Mouse (Mus musculus): ENCODE measurements around the gene Apobec4. TPM values are rescaled to one million over a fixed set of nuclear protein-coding genes. Genes with fewer than 3 reads are reported as not detected.

Gene Apobec4
- polyA plus RNA-seq (2015; fragmentation: Nextera tagmentation; extraction: Ambion mirVana) = 0.24 TPM in 1 of 2 replicates, not detected in the other

DNA sequence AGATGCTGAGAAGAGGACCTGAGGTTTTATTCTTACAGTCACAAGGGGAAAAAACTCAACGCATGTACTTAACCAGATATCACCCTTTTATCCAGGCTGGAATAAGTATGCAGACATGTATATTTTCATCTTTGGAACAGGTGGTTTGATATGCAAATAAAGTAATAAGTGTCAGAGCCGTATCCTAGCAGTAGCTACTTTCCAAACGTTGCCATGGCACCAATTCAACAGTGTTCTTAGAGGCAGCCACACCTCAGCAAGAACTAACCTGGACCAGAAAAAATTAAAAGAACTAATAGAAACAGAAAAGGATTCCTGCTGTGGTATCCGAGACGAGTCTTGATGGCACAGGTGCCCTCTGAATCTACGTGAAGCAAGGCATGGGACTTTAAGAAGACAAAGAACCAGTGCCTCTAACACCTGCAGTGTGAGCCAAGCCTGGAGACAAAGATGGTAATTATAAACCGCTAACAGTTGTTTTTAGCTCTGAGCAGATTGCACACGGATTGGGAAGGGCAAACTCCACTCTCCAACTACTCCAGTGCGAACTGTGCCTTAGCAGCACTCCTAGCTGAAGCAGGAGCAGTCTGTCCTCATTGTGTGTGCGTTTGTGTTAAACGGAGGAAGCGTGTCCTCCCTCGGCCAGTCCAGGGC is at the start of gene Apobec4:
Gene Apobec4 (plus strand): TSS at position 240 of the 654 bp plus-strand sequence.
- H3K27me3 ChIP-seq (replicated peaks) = no peaks in the 10 kb centered on the region
- ATAC-seq (replicated peaks) = peak; percentile 40; the same call in 1 of the 2 replicates
- H3K4me2 ChIP-seq = no peak within 1 kb of the TSS
- no peaks in the 10 kb centered on the region for H3K36me3 ChIP-seq (replicated peaks)
- H3K4me1 ChIP-seq = peaks cover 6% of the 10 kb centered on the region
- no peak within 1 kb of the TSS for H3K4me3 ChIP-seq
- no peaks in the 10 kb centered on the region for H3K9me3 ChIP-seq
- 52% methylated on average over 13 of the region's 13 CpGs for WGBS
- no peak within 1 kb of the TSS for H3K9ac ChIP-seq
- 0 out of 2 replicates have a peak within 1 kb of the TSS, but pooled peaks have one; percentile 25 for H3K27ac ChIP-seq

GRCm38 (mm10) chr1:152701066-152701465 is 49.3 kb upstream of the Apobec4 start:
- no peak overlapping the region for H3K4me2 ChIP-seq
- no peak overlapping the region for H3K27ac ChIP-seq
- no peaks in the 10 kb centered on the region for H3K9me3 ChIP-seq
- no peak for ATAC-seq (replicated peaks)
- 85% methylated on average over 5 of the region's 5 CpGs for WGBS
- H3K4me3 ChIP-seq = no peak overlapping the region
- H3K4me1 ChIP-seq = peaks cover 6% of the 10 kb centered on the region; the same call in 1 of the 2 replicates
- no peaks in the 10 kb centered on the region for H3K27me3 ChIP-seq (replicated peaks)
- no peaks in the 10 kb centered on the region for H3K36me3 ChIP-seq (replicated peaks)
- no peak overlapping the region for H3K9ac ChIP-seq

GRCm38 (mm10) chr1:152702920-152703319 is 47.4 kb upstream of the Apobec4 start:
- H3K9me3 ChIP-seq = no peaks in the 10 kb centered on the region
- peaks cover 6% of the 10 kb centered on the region; the same call in 1 of the 2 replicates for H3K4me1 ChIP-seq
- peak; percentile 71 for ATAC-seq (replicated peaks)
- H3K9ac ChIP-seq = no peak overlapping the region
- H3K4me2 ChIP-seq = no peak overlapping the region
- H3K27me3 ChIP-seq (replicated peaks) = no peaks in the 10 kb centered on the region
- 30% methylated on average over 6 of the region's 6 CpGs for WGBS
- H3K27ac ChIP-seq = no peak overlapping the region
- H3K36me3 ChIP-seq (replicated peaks) = no peaks in the 10 kb centered on the region
- no peak overlapping the region for H3K4me3 ChIP-seq

DNA sequence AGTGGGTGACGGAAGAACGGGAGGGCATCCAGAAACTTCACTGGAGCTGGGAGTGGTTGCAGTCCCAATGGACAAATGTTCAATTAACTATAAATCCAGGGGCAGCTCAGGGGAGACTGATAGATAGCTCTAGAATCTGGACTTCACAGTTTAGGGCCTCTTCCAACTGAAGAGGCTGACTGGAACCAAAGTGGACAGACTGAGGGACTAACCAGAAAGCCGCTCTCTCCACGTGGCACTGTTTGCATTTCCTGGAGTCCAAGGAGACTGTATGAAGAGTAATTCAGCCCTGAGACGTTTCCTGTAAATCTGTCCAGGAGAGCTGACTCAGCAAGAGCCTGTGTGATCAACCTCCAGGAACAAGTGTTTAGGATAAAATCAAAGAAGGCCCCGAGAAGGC is 46.4 kb upstream of the Apobec4 start:
- H3K9me3 ChIP-seq = no peaks in the 10 kb centered on the region
- H3K4me1 ChIP-seq = peaks cover 6% of the 10 kb centered on the region; the same call in 1 of the 2 replicates
- no peak overlapping the region for H3K4me2 ChIP-seq
- WGBS = 68% methylated on average over 6 of the region's 6 CpGs
- H3K27me3 ChIP-seq (replicated peaks) = no peaks in the 10 kb centered on the region
- H3K9ac ChIP-seq = no peak overlapping the region
- no peak overlapping the region for H3K27ac ChIP-seq
- ATAC-seq (replicated peaks) = no peak
- no peaks in the 10 kb centered on the region for H3K36me3 ChIP-seq (replicated peaks)
- no peak overlapping the region for H3K4me3 ChIP-seq

DNA sequence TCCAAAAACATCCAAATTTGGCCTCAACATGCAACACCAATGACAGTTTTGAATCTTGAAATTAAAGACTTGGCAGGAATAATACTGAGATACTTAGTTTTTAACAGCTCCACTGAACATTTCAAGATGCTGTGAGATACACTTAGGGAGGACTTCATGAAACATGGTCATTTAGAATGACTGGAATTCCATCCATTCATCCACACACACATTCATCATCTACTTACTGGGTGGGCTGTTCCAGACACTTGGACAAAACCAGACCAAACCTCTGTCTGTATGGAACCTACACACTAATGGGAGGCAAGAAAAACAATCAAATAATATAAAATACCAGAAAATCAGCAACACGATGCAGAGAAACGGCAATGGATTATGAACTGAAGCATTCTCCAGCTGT is 42.8 kb upstream of the Apobec4 start:
- no peak overlapping the region for H3K27ac ChIP-seq
- no peaks in the 10 kb centered on the region for H3K36me3 ChIP-seq (replicated peaks)
- H3K4me1 ChIP-seq = peaks cover 6% of the 10 kb centered on the region; the same call in 1 of the 2 replicates
- no peak overlapping the region for H3K4me3 ChIP-seq
- ATAC-seq (replicated peaks) = no peak
- no peaks in the 10 kb centered on the region for H3K9me3 ChIP-seq
- 96% methylated on average over 2 of the region's 2 CpGs for WGBS
- H3K27me3 ChIP-seq (replicated peaks) = no peaks in the 10 kb centered on the region
- H3K9ac ChIP-seq = no peak overlapping the region
- H3K4me2 ChIP-seq = no peak overlapping the region

GRCm38 (mm10) chr1:152711037-152711436 is 39.3 kb upstream of the Apobec4 start:
- H3K9ac ChIP-seq = no peak overlapping the region
- H3K27ac ChIP-seq = no peak overlapping the region
- WGBS = 93% methylated on average over 4 of the region's 4 CpGs
- no peaks in the 10 kb centered on the region for H3K36me3 ChIP-seq (replicated peaks)
- H3K27me3 ChIP-seq (replicated peaks) = no peaks in the 10 kb centered on the region
- H3K9me3 ChIP-seq = no peaks in the 10 kb centered on the region
- H3K4me2 ChIP-seq = no peak overlapping the region
- no peak for ATAC-seq (replicated peaks)
- H3K4me1 ChIP-seq = no peaks in the 10 kb centered on the region
- no peak overlapping the region for H3K4me3 ChIP-seq

- no peaks in the 10 kb centered on the region for H3K4me1 ChIP-seq
- H3K9me3 ChIP-seq = no peaks in the 10 kb centered on the region
- H3K4me3 ChIP-seq = no peak overlapping the region
- H3K27ac ChIP-seq = no peak overlapping the region
- no peak for ATAC-seq (replicated peaks)
- no peak overlapping the region for H3K9ac ChIP-seq
- no peaks in the 10 kb centered on the region for H3K27me3 ChIP-seq (replicated peaks)
- H3K36me3 ChIP-seq (replicated peaks) = no peaks in the 10 kb centered on the region
- no peak overlapping the region for H3K4me2 ChIP-seq
- WGBS = 70% methylated on average over 4 of the region's 4 CpGs
Measured at GRCm38 (mm10) chr1:152713924-152714323, 36.4 kb upstream of the Apobec4 start.

- Histone ChIP-seq H3K27ac (no peak overlapping the region), H3K9ac (no peak overlapping the region), H3K36me3 (replicated peaks) (no peaks in the 10 kb centered on the region), H3K4me3 (no peak overlapping the region), H3K4me2 (no peak overlapping the region), H3K27me3 (replicated peaks) (no peaks in the 10 kb centered on the region), H3K9me3 (no peaks in the 10 kb centered on the region), H3K4me1 (no peaks in the 10 kb centered on the region)
- ATAC-seq (replicated peaks) = no peak
- WGBS = 85% methylated on average over 3 of the region's 3 CpGs
Measured at GRCm38 (mm10) chr1:152714405-152714804, 35.9 kb upstream of the Apobec4 start.

GRCm38 (mm10) chr1:152717329-152717728 is 33.0 kb upstream of the Apobec4 start:
- H3K27me3 ChIP-seq (replicated peaks) = no peaks in the 10 kb centered on the region
- H3K4me1 ChIP-seq = no peaks in the 10 kb centered on the region
- no peak overlapping the region for H3K4me3 ChIP-seq
- 89% methylated on average over 1 of the region's 1 CpGs for WGBS
- no peak overlapping the region for H3K4me2 ChIP-seq
- no peaks in the 10 kb centered on the region for H3K9me3 ChIP-seq
- H3K36me3 ChIP-seq (replicated peaks) = no peaks in the 10 kb centered on the region
- no peak for ATAC-seq (replicated peaks)
- no peak overlapping the region for H3K9ac ChIP-seq
- no peak overlapping the region for H3K27ac ChIP-seq

GRCm38 (mm10) chr1:152718200-152718599 is 32.2 kb upstream of the Apobec4 start:
- Histone ChIP-seq H3K4me1 (no peaks in the 10 kb centered on the region), H3K27ac (no peak overlapping the region), H3K4me3 (no peak overlapping the region), H3K27me3 (replicated peaks) (no peaks in the 10 kb centered on the region), H3K9me3 (no peaks in the 10 kb centered on the region), H3K4me2 (no peak overlapping the region), H3K36me3 (replicated peaks) (no peaks in the 10 kb centered on the region), H3K9ac (no peak overlapping the region)
- ATAC-seq (replicated peaks) = no peak
- 66% methylated on average over 6 of the region's 6 CpGs for WGBS

DNA sequence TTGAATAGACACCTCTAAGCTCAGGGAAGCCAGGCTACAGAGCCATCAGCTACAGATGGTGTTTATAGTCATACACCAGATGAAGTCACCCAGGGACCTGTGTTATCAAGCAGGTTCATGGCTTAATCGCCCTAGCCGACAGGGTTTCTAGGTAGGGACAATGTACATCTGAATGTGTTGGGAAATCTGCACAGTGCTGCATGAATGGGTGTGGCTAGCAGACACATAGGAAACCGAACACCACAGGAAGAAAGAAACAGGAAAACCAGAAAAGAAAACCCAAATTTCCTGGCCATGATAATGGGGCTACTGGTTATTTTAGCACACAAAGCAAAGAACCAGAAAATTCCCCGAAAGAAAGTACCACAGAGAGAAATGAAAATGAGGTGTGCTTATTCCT is 29.4 kb upstream of the Apobec4 start:
- Histone ChIP-seq H3K4me3 (no peak overlapping the region), H3K4me1 (no peaks in the 10 kb centered on the region), H3K36me3 (replicated peaks) (no peaks in the 10 kb centered on the region), H3K27me3 (replicated peaks) (no peaks in the 10 kb centered on the region), H3K4me2 (no peak overlapping the region), H3K9me3 (no peaks in the 10 kb centered on the region), H3K27ac (no peak overlapping the region), H3K9ac (no peak overlapping the region)
- ATAC-seq (replicated peaks) = no peak
- WGBS = 81% methylated on average over 4 of the region's 4 CpGs

GRCm38 (mm10) chr1:152721535-152722198 is 28.7 kb upstream of the Apobec4 start:
- no peak for ATAC-seq (replicated peaks)
- Histone ChIP-seq H3K27ac (no peak overlapping the region), H3K36me3 (replicated peaks) (no peaks in the 10 kb centered on the region), H3K27me3 (replicated peaks) (no peaks in the 10 kb centered on the region), H3K4me1 (no peaks in the 10 kb centered on the region), H3K4me3 (no peak overlapping the region), H3K9ac (no peak overlapping the region), H3K9me3 (no peaks in the 10 kb centered on the region), H3K4me2 (no peak overlapping the region)
- 81% methylated on average over 11 of the region's 11 CpGs for WGBS

DNA sequence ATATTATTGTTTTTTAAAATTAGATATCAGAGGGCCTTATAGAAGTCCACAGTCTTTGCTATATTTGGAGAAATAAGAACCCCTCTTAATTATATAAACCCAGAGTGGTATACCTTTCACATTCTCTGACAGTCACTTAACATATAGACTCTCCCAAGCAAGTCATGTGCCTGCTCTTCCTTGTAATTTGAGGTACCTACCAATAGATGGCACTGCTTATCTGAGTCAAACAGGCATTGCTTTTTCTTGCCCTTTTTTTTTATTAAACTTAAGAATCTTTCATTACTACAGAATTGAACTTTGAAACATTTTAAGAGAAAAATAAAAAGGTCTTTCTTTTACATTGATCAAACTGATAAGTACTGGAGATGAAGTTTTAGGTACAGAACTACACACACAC is 26.1 kb upstream of the Apobec4 start:
- H3K27me3 ChIP-seq (replicated peaks) = no peaks in the 10 kb centered on the region
- H3K4me2 ChIP-seq = no peak overlapping the region
- no peak overlapping the region for H3K9ac ChIP-seq
- no peaks in the 10 kb centered on the region for H3K9me3 ChIP-seq
- no peak overlapping the region for H3K4me3 ChIP-seq
- no peak overlapping the region for H3K27ac ChIP-seq
- no peaks in the 10 kb centered on the region for H3K4me1 ChIP-seq
- ATAC-seq (replicated peaks) = no peak
- no peaks in the 10 kb centered on the region for H3K36me3 ChIP-seq (replicated peaks)

Measured in midbrain, embryonic 15.5 days (tissue).